Comparison of ENCODE assay signal across 9 mouse cellular contexts in genomic region chr2:25168665-25168978, GRCm38 (mm10). TPM values are rescaled to one million over a fixed set of nuclear protein-coding genes. Genes with fewer than 3 reads are reported as not detected.
DNase-seq lines count a peak whose midpoint lies in the region; ATAC-seq and TF ChIP-seq lines count a peak whose summit lies in the region.
"Had no signal": no experiment of that assay in that cellular context is flagged by ENCODE, and none has a peak within 500 bp of the region (broad histone marks: within the 10 kb centered on the region; RNA-seq: fewer than 3 reads in every experiment).

No protein-coding gene starts in this region.

- 29% methylated on average over 2 of the region's 2 CpGs for WGBS in heart, adult 2 months
- 2% methylated on average over 2 of the region's 2 CpGs for WGBS in hindbrain, embryonic 10.5 days
- WGBS in liver, embryonic 15.5 days (ENCODE audit: insufficient replicate concordance), result 24% methylated on average over 2 of the region's 2 CpGs

- no peaks in the 10 kb centered on the region for H3K79me2 ChIP-seq in heart, adult 2 months (replicated peaks; ENCODE audit: control insufficient read depth, insufficient read depth, low read length)

- no peak for TF ChIP-seq CTCF in heart, adult 2 months (IDR thresholded peaks at IDR 0.05)

- no peaks in the 10 kb centered on the region for H3K36me3 ChIP-seq in heart, adult 2 months (ENCODE audit: control insufficient read depth, insufficient read depth, low read length)
- no peaks in the 10 kb centered on the region for H3K36me3 ChIP-seq in hindbrain, embryonic 10.5 days
- no peaks in the 10 kb centered on the region for H3K36me3 ChIP-seq in liver, embryonic 15.5 days (replicated peaks)

- H3K27me3 ChIP-seq in heart, adult 2 months (ENCODE audit: control insufficient read depth, insufficient read depth, low read length), result no peaks in the 10 kb centered on the region
- 0 out of 2 replicates have a peak, but pooled peaks cover 4% of the 10 kb centered on the region for H3K27me3 ChIP-seq in hindbrain, embryonic 10.5 days (ENCODE audit: insufficient read depth, poor library complexity, severe bottlenecking)
- H3K27me3 ChIP-seq in liver, embryonic 15.5 days, result peaks cover 8% of the 10 kb centered on the region; the same call in 1 of the 2 replicates

- H3K4me3 ChIP-seq in heart, adult 2 months, result peak overlapping the region; percentile 49
- H3K4me3 ChIP-seq in hindbrain, embryonic 10.5 days, result peak overlapping the region; percentile 55
- peak overlapping the region; percentile 56 for H3K4me3 ChIP-seq in liver, embryonic 15.5 days (replicated peaks)

- intact Hi-C loops in heart, adult 2 months (cut with DNase I), result no loop called here
- intact Hi-C loops in heart, postnatal 36 days (cut with DNase I), result no loop called here

- ATAC-seq in liver, embryonic 15.5 days (ENCODE audit: insufficient read depth), result no peak

- peaks cover 27% of the 10 kb centered on the region for H3K4me1 ChIP-seq in heart, adult 2 months (ENCODE audit: control insufficient read depth, insufficient read depth, low read length)
- H3K4me1 ChIP-seq in hindbrain, embryonic 10.5 days (replicated peaks), result peaks cover 97% of the 10 kb centered on the region
- H3K4me1 ChIP-seq in liver, embryonic 15.5 days (replicated peaks), result peaks cover 64% of the 10 kb centered on the region

- no peak overlapping the region for H3K9ac ChIP-seq in heart, adult 2 months (ENCODE audit: low read depth, low read length)
- peak overlapping the region; percentile 52; the same call in 1 of the 2 replicates for H3K9ac ChIP-seq in liver, embryonic 15.5 days

- TF ChIP-seq POLR2A in heart, adult 2 months (IDR thresholded peaks at IDR 0.05; ENCODE audit: insufficient read depth, low read depth, low read length), result no peak

- DNase-seq in heart, adult 2 months, result no peak
- no peak for DNase-seq in heart, postnatal 36 days
- DNase-seq in ES-CJ7 (ENCODE audit: low read depth, low spot score) (peak; percentile 38), adipocyte (ENCODE audit: low spot score) (no peak), MN1 (ENCODE audit: low spot score) (no peak)
- no peak for DNase-seq in hindbrain, embryonic 10.5 days (ENCODE audit: low spot score)
- no peak for DNase-seq in T-cell, adult 2 months (ENCODE audit: low spot score)

- peak overlapping the region; percentile 78 for H3K27ac ChIP-seq in heart, adult 2 months
- H3K27ac ChIP-seq in hindbrain, embryonic 10.5 days, result peak overlapping the region; percentile 95
- peak overlapping the region; percentile 53; the same call in 1 of the 2 replicates for H3K27ac ChIP-seq in liver, embryonic 15.5 days (replicated peaks)

- H3K9me3 ChIP-seq in hindbrain, embryonic 10.5 days, result no peaks in the 10 kb centered on the region
- no peaks in the 10 kb centered on the region for H3K9me3 ChIP-seq in liver, embryonic 15.5 days (replicated peaks)

- no peak for TF ChIP-seq EP300 in heart, adult 2 months (IDR thresholded peaks at IDR 0.05; ENCODE audit: insufficient read depth, low read depth, low read length)

- peak overlapping the region; percentile 84 for H3K4me2 ChIP-seq in liver, embryonic 15.5 days

RNA-seq across cellular contexts. Expression of gene Nrarp, which starts 11.9 kb away (rescaled TPM):
- total RNA-seq in heart, adult 2 months (2021), result 1 to 10 TPM; 6.2 to 7.4 TPM
- polyA plus RNA-seq in heart, adult 2 months (2012; rRNA removed), result 10.2 and 11.2 TPM in 2 replicates
- 10 to 100 TPM in 1 of 2 experiments, 1 to 10 TPM in 1; 9.7 to 12.0 TPM for total RNA-seq in heart, postnatal 36 days (2021)
- 77.4 and 108 TPM in 2 replicates for polyA plus RNA-seq in hindbrain, embryonic 10.5 days (2016; fragmentation: Nextera tagmentation; extraction: Ambion mirVana)
- 2.1 and 2.4 TPM in 2 replicates for polyA plus RNA-seq in liver, embryonic 15.5 days (2015; fragmentation: Nextera tagmentation; extraction: Ambion mirVana)

RNA-seq across cellular contexts. Expression of gene Tor4a, which starts 28.1 kb away (rescaled TPM):
- total RNA-seq in heart, adult 2 months (2021), result 1 to 10 TPM; 4.3 to 4.9 TPM
- 6.8 and 9.4 TPM in 2 replicates for polyA plus RNA-seq in heart, adult 2 months (2012; rRNA removed)
- 1 to 10 TPM; 4.0 to 5.2 TPM for total RNA-seq in heart, postnatal 36 days (2021)
- 2.6 and 2.7 TPM in 2 replicates for polyA plus RNA-seq in hindbrain, embryonic 10.5 days (2016; fragmentation: Nextera tagmentation; extraction: Ambion mirVana)
- polyA plus RNA-seq in liver, embryonic 15.5 days (2015; fragmentation: Nextera tagmentation; extraction: Ambion mirVana), result 6.2 and 6.8 TPM in 2 replicates

RNA-seq across cellular contexts. Expression of gene Nelfb, which starts 42.7 kb away (rescaled TPM):
- 10 to 100 TPM; 37.4 TPM for total RNA-seq in heart, adult 2 months (2021)
- 47.0 and 86.7 TPM in 2 replicates for polyA plus RNA-seq in heart, adult 2 months (2012; rRNA removed)
- 10 to 100 TPM; 38.7 to 39.9 TPM for total RNA-seq in heart, postnatal 36 days (2021)
- polyA plus RNA-seq in hindbrain, embryonic 10.5 days (2016; fragmentation: Nextera tagmentation; extraction: Ambion mirVana), result 123 and 132 TPM in 2 replicates
- 35.9 and 40.6 TPM in 2 replicates for polyA plus RNA-seq in liver, embryonic 15.5 days (2015; fragmentation: Nextera tagmentation; extraction: Ambion mirVana)

RNA-seq across cellular contexts. Expression of gene Stpg3, which starts 45.8 kb away (rescaled TPM):
- not detected for total RNA-seq in heart, adult 2 months (2021)
- 0.20 TPM in 1 of 2 replicates, not detected in the other for polyA plus RNA-seq in heart, adult 2 months (2012; rRNA removed)
- not detected for total RNA-seq in heart, postnatal 36 days (2021)
- not detected in 2 replicates for polyA plus RNA-seq in hindbrain, embryonic 10.5 days (2016; fragmentation: Nextera tagmentation; extraction: Ambion mirVana)
- not detected in 2 replicates for polyA plus RNA-seq in liver, embryonic 15.5 days (2015; fragmentation: Nextera tagmentation; extraction: Ambion mirVana)
- total RNA-seq: monocyte, adult 5-6 weeks had no signal

RNA-seq across cellular contexts. Expression of gene Fam166a, which starts 49.9 kb away (rescaled TPM):
- total RNA-seq in heart, adult 2 months (2021), result not detected
- polyA plus RNA-seq in heart, adult 2 months (2012; rRNA removed), result 0.21 TPM in 1 of 2 replicates, not detected in the other
- total RNA-seq in heart, postnatal 36 days (2021), result not detected
- not detected in 2 replicates for polyA plus RNA-seq in hindbrain, embryonic 10.5 days (2016; fragmentation: Nextera tagmentation; extraction: Ambion mirVana)
- 1.0 TPM in 1 of 2 replicates, not detected in the other for polyA plus RNA-seq in liver, embryonic 15.5 days (2015; fragmentation: Nextera tagmentation; extraction: Ambion mirVana)
- total RNA-seq: monocyte, adult 5-6 weeks had no signal
